In genomic region chr3:69505090-69505489, GRCm38 (mm10) we compare ENCODE assay signal across 19 mouse cellular contexts.
DNase-seq lines count a peak whose midpoint lies in the region; ATAC-seq and TF ChIP-seq lines count a peak whose summit lies in the region.
"Had no signal": no experiment of that assay in that cellular context is flagged by ENCODE, and none has a peak within 500 bp of the region (broad histone marks: within the 10 kb centered on the region; RNA-seq: fewer than 3 reads in every experiment).

No protein-coding gene starts in this region.

- H3K9me3 ChIP-seq in limb, embryonic 10.5 days (replicated peaks) = no peaks in the 10 kb centered on the region
- H3K9me3 ChIP-seq: embryonic facial prominence, embryonic 10.5 days; heart, embryonic 12.5 days; hindbrain, embryonic 15.5 days had no signal

- H3K36me3 ChIP-seq in splenic B cell, adult 2 months (ENCODE audit: control insufficient read depth, insufficient read depth, low read length, poor library complexity, severe bottlenecking) = no peaks in the 10 kb centered on the region
- H3K36me3 ChIP-seq in limb, embryonic 10.5 days = no peaks in the 10 kb centered on the region
- H3K36me3 ChIP-seq: embryonic facial prominence, embryonic 10.5 days; heart, embryonic 12.5 days; hindbrain, embryonic 15.5 days had no signal

- TF ChIP-seq CTCF in brain, embryonic 14.5 days (IDR thresholded peaks at IDR 0.05; ENCODE audit: borderline replicate concordance, extremely low read depth, insufficient read depth, insufficient read length) = no peak

- H3K4me3 ChIP-seq in limb, embryonic 10.5 days = no peak overlapping the region
- H3K4me3 ChIP-seq: embryonic facial prominence, embryonic 10.5 days; heart, embryonic 12.5 days; hindbrain, embryonic 15.5 days had no signal

- DNase-seq in B cell, adult 2 months = peak; percentile 26 to 38
- peak; percentile 37 for DNase-seq in brain, embryonic 14.5 days (ENCODE audit: low read depth)
- peak; percentile 42 for DNase-seq in splenic B cell, adult 2 months (ENCODE audit: low read depth, low spot score)
- DNase-seq in left cerebral cortex, postnatal 4 days = no peak
- no peak for DNase-seq in thymus, adult 18-20 months
- no peak for DNase-seq in limb, embryonic 10.5 days (ENCODE audit: low spot score)
- DNase-seq: adrenal gland, postnatal 25 days; cerebellum, adult 11-12 months; cerebellum, adult 9-10 months; cerebellum, postnatal 36 days; gastrocnemius, postnatal 14 days had no signal

- H3K4me1 ChIP-seq in limb, embryonic 10.5 days = peaks cover 19% of the 10 kb centered on the region

- no peak overlapping the region for H3K27ac ChIP-seq in limb, embryonic 10.5 days
- H3K27ac ChIP-seq: embryonic facial prominence, embryonic 10.5 days; hindbrain, embryonic 15.5 days had no signal

- WGBS in limb, embryonic 10.5 days = 82% methylated on average over 7 of the region's 7 CpGs

- intact Hi-C loops in left cerebral cortex, postnatal 4 days (cut with DNase I) = no loop called here

- ATAC-seq in hematopoietic stem cell, adult 5-6 weeks (replicated peaks in 1 of 2; ENCODE audit: insufficient read depth in 1 of 2, low FRiP score in 2 of 2, low TSS enrichment in 1 of 2, low read depth in 1 of 2, poor library complexity in 2 of 2, severe bottlenecking in 2 of 2) = peak; percentile 89 to 91
- ATAC-seq: activated CD4-positive, CD25-positive, alpha-beta regulatory T cell, adult 4 months; forebrain, embryonic 14.5 days; intestine, embryonic 16.5 days; Patski had no signal

- no peaks in the 10 kb centered on the region for H3K27me3 ChIP-seq in splenic B cell, adult 2 months (ENCODE audit: control insufficient read depth, insufficient read depth, low read length, poor library complexity, severe bottlenecking)
- no peaks in the 10 kb centered on the region for H3K27me3 ChIP-seq in limb, embryonic 10.5 days (ENCODE audit: low read depth, poor library complexity, severe bottlenecking)
- H3K27me3 ChIP-seq: heart, embryonic 12.5 days; hindbrain, embryonic 15.5 days; Patski had no signal

- TF ChIP-seq POLR2A in brain, embryonic 14.5 days (IDR thresholded peaks at IDR 0.05; ENCODE audit: borderline replicate concordance, extremely low read depth, insufficient read depth, insufficient read length, poor library complexity, severe bottlenecking) = no peak

Comparison
In these comparisons a context has a peak if more than half of its experiments do, and no peak if none do; other contexts are left out.
1. DNase-seq: peak in B cell, adult 2 months (2 of 2), brain, embryonic 14.5 days (single experiment) and splenic B cell, adult 2 months (single experiment); none in left cerebral cortex, postnatal 4 days (single experiment), thymus, adult 18-20 months (0 of 2) and limb, embryonic 10.5 days (single experiment).